Mouse (Mus musculus): ENCODE results near the gene Slc30a9.

Slc30a9 gene

DNA sequence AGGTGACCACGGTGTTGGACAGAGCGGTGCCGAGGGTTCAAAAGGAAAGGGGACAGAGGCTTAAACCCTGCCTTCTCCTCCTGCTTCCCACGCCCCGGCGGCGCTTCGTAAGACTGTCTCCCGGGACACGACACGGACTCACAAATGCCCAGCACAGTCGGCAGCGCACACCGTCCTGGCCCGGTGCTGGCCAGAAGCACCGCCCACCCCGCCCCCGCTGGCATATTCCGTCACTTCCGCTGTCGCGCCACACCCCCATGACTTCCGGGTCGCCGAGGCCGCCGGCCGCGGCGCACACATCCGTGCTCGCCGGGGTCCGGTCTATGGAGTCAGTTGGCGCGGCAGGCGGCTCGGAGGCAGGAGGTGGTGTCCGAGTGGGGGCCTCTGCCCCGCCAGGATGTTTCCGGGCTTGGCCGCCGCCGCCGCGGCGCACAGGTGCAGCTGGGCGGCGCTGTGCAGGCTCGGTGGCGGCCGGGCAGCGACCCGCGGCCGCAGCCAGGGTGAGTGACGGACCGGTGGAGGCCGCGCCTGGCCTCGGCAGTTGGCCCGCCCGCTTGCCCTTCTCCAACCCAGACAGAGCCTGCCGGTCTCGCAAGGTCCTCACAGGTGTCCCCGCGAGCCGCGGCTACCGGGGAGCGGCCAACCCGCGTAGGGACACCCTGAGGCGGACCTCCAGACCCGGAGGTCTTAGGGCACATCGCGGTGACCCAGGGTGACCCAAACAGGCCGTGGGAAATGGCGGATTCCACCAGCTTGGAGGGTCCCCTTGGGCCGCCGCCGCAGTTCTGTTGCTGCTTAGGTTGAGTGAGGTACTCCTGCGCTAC lies at the start of gene Slc30a9:
Gene Slc30a9, plus strand, starts transcription at position 258 of the 824 bp plus-strand sequence.
- peak; percentile 94 to 96 for DNase-seq

- no peak for DNase-seq
Measured at GRCm38 (mm10) chr5:67258473-67258872, 48.3 kb upstream of the Slc30a9 start.

GRCm38 (mm10) chr5:67260159-67260530 lies 46.6 kb upstream of the Slc30a9 start:
- no peak for DNase-seq

GRCm38 (mm10) chr5:67260531-67261371 lies 46.0 kb upstream of the Slc30a9 start, which contains the start of gene Tmem33:
Gene Tmem33, plus strand, starts transcription at chr5:67260565.
- peak; percentile 94 to 95 for DNase-seq

- DNase-seq = no peak
Measured at GRCm38 (mm10) chr5:67262964-67263363, 43.8 kb upstream of the Slc30a9 start.

DNA sequence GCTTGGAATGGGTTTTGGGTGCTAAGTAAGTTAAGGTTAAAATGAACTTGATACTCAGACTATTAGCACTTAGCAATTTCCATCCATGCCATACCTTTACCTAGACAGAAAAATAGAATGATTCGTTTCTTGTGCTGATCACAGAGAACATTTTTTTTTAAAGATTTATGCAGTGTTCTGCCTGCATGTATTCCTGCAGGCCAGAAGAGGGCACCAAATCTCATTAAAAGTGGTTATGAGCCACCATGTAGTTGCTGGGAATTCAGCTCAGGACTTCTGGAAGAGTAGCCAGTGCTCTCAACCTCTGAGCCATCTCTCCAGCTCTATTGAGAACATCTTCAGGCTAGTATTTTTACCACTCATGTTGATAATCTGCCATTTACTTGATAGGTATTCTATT lies 40.6 kb upstream of the Slc30a9 start:
- no peak for DNase-seq

DNA sequence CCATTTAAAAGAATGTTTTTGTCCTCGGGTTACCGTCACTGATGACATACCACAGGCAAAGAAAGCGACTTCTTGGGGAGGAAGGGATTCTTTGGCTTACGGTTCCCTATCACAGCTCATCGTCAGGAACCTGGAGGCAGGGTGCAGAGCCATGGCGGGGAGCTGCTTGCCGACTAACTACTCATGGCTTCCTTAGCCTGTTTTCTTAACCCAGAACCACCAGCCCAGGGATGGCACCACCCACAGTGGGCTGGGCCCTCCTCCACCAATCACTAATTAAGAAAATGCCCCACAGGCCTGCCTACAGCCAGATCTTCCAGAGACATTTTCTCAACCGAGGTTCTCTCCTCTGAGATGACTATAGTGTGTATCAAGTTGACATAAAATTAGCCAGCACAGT lies 37.4 kb upstream of the Slc30a9 start:
- no peak for DNase-seq

DNA sequence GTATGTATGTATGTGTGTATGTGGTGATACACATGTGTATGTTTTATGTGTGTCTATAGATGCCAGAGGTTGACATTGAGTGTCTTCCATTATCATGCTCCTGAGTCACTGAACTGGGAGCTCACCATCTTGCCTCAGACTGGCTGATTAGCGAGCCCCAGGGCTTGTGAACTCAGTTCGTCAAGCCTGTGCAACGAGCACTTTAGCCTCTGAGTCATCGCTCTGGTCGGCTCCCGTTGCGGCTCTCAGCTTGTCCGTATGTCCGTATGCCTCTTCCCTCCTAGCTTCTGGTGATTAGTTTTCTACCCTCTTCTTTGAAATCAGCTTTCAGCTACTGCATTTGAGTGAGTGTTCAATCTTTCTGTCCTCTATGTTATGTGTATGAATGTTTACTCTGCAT lies 27.3 kb upstream of the Slc30a9 start:
- no peak for DNase-seq

DNA sequence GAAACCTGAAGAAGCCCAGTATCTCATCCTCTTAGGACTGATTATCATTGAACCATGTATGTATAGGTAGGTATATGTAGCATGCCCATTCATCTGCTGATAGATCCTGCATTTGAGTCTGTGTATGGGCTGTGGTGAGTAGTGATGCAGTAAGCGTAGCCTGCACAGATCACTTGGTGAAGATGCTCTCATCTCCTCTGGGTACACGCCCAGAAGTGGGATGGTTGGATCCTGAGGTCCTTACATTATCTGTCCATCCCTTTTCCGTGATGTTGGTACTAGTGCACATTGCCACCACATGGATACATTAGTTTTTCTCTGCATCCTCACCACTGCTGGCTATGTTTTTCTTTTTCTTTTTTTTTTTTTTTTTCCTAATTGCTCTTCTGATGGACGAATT lies 26.9 kb upstream of the Slc30a9 start:
- DNase-seq = no peak

DNA sequence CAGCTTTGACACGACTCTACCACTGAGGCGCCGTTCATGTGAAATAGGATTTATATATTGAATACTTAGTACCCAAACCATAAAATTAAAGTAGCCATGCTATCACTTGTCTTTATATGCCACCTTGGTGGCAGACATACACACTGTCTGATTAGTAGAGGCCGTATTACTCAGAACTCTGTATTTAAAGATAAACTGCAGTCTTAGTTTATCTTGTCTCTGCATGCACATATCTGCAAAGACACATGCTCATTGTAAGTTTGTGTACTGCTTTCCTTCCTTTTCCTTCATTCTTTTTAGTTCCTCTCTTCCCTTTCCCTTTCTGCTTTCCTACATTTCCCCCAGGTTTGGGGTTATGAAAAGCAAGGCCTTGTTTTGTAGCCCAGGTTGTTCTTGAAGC lies 26.4 kb upstream of the Slc30a9 start:
- DNase-seq = no peak

DNA sequence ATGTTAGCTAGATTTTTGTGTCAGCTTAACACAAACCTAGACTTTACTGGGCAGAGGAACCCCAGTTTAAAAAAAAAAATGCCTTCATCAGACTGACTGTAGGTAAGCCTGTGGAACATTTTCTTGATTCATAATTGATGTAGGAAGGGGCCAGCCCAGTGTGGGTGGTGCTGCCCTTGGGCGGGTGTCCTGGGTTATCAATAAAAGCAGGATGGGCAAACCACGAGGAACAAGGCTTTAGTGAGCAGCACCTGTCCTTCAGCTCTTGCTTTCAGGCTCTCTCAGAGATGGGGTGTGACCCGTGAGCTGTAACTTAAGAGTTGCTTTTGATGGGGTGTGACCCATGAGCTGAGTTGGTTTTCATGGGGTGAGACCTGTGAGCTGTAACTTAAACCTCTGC lies 11.7 kb upstream of the Slc30a9 start:
- no peak for DNase-seq

- DNase-seq = no peak
Measured at GRCm38 (mm10) chr5:67295682-67296081, 11.1 kb upstream of the Slc30a9 start.

DNA sequence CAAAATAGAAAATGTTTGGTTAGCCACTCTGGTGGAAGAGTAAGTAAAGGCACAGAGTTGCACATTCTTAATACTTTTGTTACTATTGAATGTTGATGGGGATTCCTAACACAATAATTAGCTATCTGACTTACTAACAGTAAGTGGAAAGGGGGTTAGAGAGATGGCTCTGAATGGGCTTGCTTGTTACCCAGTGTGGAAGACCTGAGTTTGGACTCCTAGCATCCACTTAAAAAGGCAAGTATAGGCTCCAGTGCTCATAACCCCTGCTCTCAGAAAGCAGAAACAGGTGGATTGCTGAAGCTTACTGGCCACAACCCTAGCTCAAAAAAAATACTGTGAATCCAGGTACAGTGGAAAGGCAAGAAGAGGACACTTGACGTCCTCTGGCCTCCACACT lies 10.6 kb upstream of the Slc30a9 start:
- DNase-seq = no peak

GRCm38 (mm10) chr5:67297026-67297813 lies 9.5 kb upstream of the Slc30a9 start:
- DNase-seq = no peak

GRCm38 (mm10) chr5:67299847-67300412 lies 6.8 kb upstream of the Slc30a9 start:
- DNase-seq = no peak

DNA sequence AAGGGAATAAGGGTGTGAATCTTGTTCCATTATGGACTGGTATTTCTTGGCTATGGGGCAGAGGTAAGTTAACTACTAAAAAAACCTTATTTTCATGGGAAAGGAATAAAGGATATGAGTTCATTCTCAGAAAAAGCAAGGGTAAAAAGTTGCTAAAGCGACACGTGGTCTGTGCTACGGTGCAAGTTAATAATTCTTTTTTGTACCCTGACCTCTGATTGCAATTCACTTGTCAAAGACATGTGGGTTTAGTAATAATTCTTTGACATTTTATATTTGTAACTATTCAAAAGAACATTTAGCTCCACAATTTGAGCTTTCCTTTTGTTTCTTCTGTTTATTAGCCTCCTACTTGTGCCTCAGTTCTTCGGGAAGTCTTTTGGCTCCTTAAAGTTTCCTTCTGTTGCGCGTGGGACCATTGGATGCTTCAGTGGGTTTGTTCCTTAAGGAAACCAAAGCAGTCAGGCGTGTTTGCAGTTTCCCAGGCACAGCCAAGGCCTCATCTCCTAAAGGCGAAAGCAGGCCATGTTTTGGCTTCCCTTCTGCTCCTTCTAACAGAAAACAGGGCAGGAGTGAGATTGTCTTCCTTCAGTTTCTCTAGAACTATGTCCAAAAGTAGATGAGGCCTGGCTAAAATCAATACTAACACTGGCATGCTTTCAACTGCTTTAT lies 5.7 kb upstream of the Slc30a9 start:
- no peak for DNase-seq

DNA sequence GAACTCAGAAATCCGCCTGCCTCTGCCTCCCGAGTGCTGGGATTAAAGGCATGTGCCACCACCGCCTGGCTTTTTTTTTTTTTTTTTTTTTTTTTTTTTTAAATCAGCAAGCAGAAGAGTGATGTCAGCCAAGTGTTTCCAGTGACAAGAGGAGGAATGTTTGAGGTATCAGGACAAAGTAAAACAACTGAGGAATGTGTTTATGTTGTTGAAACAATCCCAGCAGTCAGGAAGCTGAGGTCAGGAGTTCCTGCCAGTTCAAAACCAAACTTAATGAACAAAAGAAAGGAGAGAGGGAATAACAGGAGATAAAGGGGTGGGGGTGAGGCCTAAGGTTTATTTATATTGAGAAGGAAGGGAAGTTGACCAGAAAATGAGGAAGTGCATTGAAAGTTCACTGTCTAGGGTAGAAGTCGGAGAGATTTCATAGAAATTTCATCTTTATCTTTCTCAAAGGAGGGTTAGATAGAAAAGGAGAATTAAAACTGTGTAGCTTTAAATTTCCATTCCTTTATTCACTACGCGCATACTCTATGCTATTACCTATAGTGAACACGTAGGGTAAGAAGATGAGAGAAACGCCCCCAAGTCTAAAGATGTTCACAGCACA lies 4.9 kb upstream of the Slc30a9 start:
- no peak for DNase-seq

DNA sequence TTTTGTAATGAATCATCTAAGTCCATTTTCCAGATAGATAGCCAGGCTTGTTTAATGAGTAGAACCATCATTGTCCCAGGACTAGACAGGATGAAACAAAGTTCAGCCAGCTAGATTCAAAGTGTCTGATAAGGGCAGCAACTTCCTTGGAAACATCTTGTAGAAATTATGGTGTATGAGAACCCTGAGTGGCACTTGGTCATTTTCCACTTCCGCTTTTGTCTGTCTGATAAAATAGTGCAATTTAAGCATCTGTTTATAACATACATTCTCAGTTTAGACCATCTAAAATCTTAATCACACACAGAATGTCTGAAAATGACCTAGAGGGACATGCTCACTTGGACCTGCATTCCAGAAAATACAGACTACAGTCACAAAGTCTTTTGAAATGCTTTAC lies 2.9 kb upstream of the Slc30a9 start:
- DNase-seq = no peak

DNA sequence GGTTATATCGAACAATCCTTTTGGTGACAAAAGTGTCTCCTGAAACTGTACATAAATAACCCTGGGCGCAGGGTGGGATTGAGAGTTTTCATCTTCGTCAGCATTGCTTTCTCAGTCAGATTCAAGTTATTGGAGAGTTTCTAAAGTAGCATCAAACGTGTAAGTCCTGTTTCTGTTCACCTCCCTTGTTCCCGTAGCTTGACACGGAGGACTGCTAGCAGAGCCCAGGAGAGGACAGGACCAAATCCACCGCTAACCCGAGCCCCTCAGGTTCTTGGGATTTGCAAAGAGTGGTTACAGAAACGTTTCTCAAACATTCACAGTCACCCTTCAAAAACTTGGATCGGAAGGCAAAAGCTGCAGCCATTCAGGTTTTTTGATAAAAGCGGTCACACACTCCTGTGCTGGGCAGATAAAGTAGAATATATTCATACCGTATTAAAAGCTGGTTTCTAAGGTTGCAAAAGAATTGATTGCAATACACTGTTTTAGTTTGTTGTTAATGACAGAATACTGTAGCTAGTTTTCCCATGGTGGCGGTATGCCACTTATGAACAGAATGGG lies 986 bp downstream of the Slc30a9 start:
- no peak for DNase-seq

DNA sequence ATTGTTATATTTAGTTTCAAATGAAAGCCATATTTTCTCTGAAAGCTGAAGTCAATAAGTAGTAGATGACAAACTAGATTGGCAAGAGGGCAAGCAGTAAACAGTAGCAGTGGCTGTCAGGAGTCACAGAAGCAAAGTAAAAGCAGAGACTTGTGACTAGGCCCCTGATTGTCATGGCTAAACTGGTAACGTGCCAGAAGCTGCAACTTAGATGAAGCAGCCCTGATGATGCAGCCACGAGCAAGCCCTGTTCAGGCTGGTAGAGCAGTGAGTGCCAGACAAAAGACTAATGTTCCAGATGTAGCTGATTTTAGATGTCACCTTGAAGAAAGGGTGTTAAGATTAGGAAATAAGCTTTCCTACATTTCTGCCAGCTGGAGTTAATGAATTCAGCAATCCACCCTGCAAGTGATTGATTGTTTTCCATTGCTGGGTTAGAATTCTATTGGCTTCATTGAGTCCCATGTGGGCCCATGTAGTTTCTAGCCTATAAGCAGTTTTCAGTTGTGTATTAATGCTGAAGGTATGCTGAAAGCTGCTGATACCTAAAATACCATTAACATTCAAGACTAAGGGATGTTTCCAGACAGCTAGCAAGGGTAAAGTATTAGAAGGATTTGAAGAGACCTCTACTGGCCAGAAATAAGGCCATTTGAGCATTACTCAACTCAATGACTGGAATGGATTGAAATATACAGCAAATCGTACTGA lies 5.2 kb downstream of the Slc30a9 start:
- no peak for DNase-seq

DNA sequence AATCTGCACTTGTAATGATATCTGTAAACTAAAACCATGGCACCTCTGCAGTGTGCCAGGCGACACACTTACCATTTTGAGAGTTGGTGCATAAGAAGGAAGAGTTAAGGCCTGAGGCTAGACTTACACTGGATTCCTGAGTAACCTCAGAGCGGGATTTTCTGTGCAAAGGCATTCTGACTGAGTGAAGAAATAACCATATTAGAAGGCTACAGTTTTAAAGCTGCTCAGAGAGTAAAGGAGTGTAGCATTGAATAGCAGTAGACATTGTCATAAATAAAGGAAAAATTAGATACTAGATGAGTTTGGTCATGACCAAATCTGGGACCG lies 5.7 kb downstream of the Slc30a9 start:
- no peak for DNase-seq
